Mouse (Mus musculus): ENCODE data around the gene Eif3k.

GRCm38 (mm10) chr7:28922606-28923005 is 59.1 kb downstream of the Eif3k start:
- TF ChIP-seq CTCF (IDR thresholded peaks at IDR 0.05; ENCODE audit: low read depth, low read length) = no peak
- no peak for TF ChIP-seq TAL1 (conservative IDR thresholded peaks at IDR 0.05; ENCODE audit: low read depth, low read length)
- TF ChIP-seq GATA1 (IDR thresholded peaks at IDR 0.05; ENCODE audit: borderline replicate concordance, low read length) = no peak
- no peak for TF ChIP-seq GATA2 (IDR thresholded peaks at IDR 0.05; ENCODE audit: borderline replicate concordance, low read depth, low read length)
- no peak for TF ChIP-seq POLR2AphosphoS5 (IDR thresholded peaks at IDR 0.05; ENCODE audit: insufficient replicate concordance, low read depth, low read length)

Measured in G1E (cell line).